Mouse (Mus musculus) embryonic facial prominence, embryonic 12.5 days (tissue): ENCODE results near the gene Rmdn3. TPM values are rescaled to one million over a fixed set of nuclear protein-coding genes. Genes with fewer than 3 reads are reported as not detected.

Experiments used
- polyA plus RNA-seq: library from polyadenylated mRNA; unstranded; fragments of >200 nt; fragmentation: Nextera tagmentation; extraction: Ambion mirVana; gene quantifications from 2 replicates; pipeline ENCODE4 v1.2.1, GENCODE M21; 2016

Rmdn3 gene
- polyA plus RNA-seq, 1 experiment from 2014 or later, result 42.3 TPM

Other genes starting within 250 kb of the Rmdn3 start
- gene Chst14, start 230.5 kb downstream of the Rmdn3 start, polyA plus RNA-seq, result 48.1 and 51.0 TPM in 2 replicates
- 22.6 and 23.3 TPM in 2 replicates for gene Ccdc32, start 127.6 kb downstream of the Rmdn3 start, polyA plus RNA-seq
- gene Rpusd2, start 122.2 kb downstream of the Rmdn3 start, polyA plus RNA-seq, result 4.6 and 6.0 TPM in 2 replicates
- 54.3 and 55.0 TPM in 2 replicates for gene Knl1, start 109.9 kb downstream of the Rmdn3 start, polyA plus RNA-seq
- 53.3 and 57.7 TPM in 2 replicates for gene Rad51, start 44.2 kb downstream of the Rmdn3 start, polyA plus RNA-seq
- 4.7 and 5.2 TPM in 2 replicates for gene Gchfr, start 10.7 kb upstream of the Rmdn3 start, polyA plus RNA-seq
- gene Gm14137, start 17.5 kb upstream of the Rmdn3 start, polyA plus RNA-seq, result 0.70 and 1.1 TPM in 2 replicates
- 57.0 and 58.2 TPM in 2 replicates for gene Zfyve19, start 51.6 kb upstream of the Rmdn3 start, polyA plus RNA-seq
- gene Dnajc17, start 51.8 kb upstream of the Rmdn3 start, polyA plus RNA-seq, result 26.5 and 27.5 TPM in 2 replicates
- 0.28 TPM in 1 of 2 replicates, not detected in the other for gene Ppp1r14d, start 72.9 kb upstream of the Rmdn3 start, polyA plus RNA-seq
- gene Spint1, start 80.3 kb upstream of the Rmdn3 start, polyA plus RNA-seq, result 8.8 and 10.6 TPM in 2 replicates
- 5.7 and 6.9 TPM in 2 replicates for gene Rhov, start 114.2 kb upstream of the Rmdn3 start, polyA plus RNA-seq
- gene Vps18, start 131.7 kb upstream of the Rmdn3 start, polyA plus RNA-seq, result 23.8 and 23.9 TPM in 2 replicates
- gene Dll4, start 168.8 kb upstream of the Rmdn3 start, polyA plus RNA-seq, result 5.1 and 5.7 TPM in 2 replicates
- gene Chac1, start 194.2 kb upstream of the Rmdn3 start, polyA plus RNA-seq, result 0.79 and 1.0 TPM in 2 replicates